Mouse (Mus musculus): Measurements from ENCODE around the gene Gpm6a. TPM values are rescaled to one million over a fixed set of nuclear protein-coding genes. Genes with fewer than 3 reads are reported as not detected.
"Not testable (repeated sequence)": the region's sequence is repeated elsewhere in the genome, so short reads cannot be mapped to it uniquely, and the experiment has no call there.

The Gpm6a gene
- total RNA-seq, 4 experiments from 2014 or later = 0.34 to 0.86 (median 0.56) TPM

DNA sequence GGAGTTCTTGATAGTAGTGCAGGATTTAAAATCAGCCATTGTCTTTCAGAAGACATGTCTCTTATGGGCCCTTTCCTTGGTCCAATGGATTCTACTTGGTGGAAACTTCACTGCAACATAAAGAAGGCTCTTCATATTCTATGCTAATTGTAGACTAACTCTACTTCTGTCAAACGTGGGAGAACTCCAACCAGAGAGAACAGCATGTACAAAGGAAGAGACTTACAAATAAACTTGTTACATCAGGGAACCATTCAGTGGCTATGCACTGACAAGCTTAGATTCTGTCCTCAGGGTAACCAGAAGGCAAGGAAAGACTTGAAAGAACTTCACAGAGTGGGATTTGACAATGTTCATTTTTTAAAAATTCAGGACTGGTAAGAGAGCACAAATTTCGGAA is 48.3 kb downstream of the Gpm6a start:
- DNase-seq (ENCODE audit: low spot score in 2 of 2) = no peak

DNA sequence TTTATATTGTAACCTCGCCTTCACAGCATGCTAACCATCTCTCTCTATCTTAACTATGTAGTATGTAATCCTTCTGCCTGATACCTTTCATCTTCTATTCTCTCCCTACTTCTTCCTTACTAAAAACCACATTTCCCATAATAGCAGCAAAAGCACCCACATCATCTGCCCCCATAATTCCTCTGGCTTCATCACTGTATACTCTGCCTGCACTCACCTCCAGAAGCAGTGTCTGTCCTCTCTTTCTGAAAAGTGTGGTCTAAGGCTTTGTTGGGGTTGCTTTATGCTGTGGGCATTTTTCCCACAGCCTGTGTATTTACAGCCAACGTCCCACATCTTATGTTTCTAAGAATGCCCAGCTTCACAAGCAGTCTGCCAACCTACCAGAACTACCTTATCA is 57.6 kb downstream of the Gpm6a start:
- DNase-seq (ENCODE audit: low spot score in 2 of 2) = no peak

- no peak for DNase-seq (ENCODE audit: low spot score in 2 of 2)
These were observed 62.4 kb downstream of the Gpm6a start for GRCm38 (mm10) chr8:55017071-55017470.

DNA sequence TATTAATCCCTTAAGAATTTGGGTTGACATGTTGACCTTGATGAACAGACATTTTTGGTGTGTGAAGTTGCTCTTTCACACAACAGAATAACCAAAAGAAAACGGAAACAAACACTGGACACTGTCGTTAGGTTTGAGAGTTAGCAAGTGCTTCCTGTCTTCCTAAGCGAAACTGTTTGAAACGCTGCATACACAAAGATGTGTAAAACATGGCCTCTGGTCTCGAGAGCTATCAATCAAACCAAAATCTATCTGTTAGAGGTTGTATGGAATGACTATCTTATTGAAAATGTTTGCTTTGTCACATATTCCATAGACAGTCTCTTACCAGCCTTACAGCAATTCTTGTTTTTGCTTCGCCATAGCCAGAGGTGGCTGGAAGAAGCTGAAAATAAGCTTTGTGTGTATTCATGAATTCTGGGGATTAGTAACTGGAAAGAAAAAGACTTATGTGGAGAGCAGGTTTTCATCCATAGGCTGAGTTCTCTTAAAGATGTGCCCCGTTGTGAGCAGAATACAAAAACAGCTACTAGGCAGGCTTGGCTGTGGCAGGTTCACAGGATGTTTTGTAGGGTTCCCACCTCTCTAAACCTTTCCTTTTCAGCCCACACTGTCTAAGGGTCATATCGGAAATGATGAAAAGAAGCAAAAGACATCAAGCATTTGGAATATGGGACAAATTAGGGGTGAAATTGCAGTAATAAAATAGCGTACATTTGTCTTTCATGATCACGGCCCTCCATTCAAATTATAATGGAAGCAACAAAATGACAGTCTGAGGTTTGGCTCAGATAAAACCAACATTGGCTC is 71.4 kb downstream of the Gpm6a start:
- DNase-seq (ENCODE audit: low spot score in 2 of 2) = no peak

DNA sequence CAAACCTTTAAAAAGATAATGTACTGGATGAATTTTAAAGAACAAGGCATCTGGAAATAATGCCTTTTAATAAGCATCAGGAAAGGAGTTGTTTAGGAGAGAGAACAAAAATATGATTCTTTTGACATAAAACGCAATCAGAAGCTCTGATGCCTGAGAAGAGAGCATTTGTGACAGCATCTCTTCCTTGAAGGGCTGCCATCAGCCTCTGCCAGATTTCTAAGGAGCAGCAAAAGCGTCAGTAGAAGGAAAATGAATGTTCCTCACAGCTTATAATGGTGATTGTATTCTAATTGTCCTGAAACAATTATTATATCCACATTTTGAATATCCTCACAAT is 72.0 kb downstream of the Gpm6a start:
- DNase-seq (ENCODE audit: low spot score in 2 of 2) = no peak

GRCm38 (mm10) chr8:55028371-55028770 is 73.7 kb downstream of the Gpm6a start:
- no peak for DNase-seq (ENCODE audit: low spot score in 2 of 2)

GRCm38 (mm10) chr8:55031099-55031498 is 76.5 kb downstream of the Gpm6a start:
- DNase-seq (ENCODE audit: low spot score in 2 of 2) = no peak

- DNase-seq (ENCODE audit: low spot score in 2 of 2) = no peak
These were observed 79.7 kb downstream of the Gpm6a start for GRCm38 (mm10) chr8:55034309-55034708.

DNA sequence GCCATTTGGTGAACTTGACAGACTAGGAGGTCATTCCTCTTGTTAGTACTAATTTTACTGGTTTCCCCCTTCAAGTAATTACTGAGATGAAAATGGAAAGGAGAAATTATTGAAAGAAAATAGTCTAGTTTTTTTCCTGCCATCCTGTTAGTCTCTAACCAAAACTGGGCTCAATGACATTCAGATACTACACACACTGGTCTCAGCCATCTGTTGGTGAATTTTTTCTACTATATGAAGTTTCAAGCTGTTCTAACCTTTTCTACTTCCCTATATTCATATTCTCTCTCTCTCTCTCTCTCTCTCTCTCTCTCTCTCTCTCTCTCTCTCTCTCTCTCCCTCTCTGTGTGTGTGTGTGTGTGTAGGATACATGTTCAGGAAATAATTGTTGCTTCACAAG is 80.8 kb downstream of the Gpm6a start:
- no peak for DNase-seq (ENCODE audit: low spot score in 2 of 2)

DNA sequence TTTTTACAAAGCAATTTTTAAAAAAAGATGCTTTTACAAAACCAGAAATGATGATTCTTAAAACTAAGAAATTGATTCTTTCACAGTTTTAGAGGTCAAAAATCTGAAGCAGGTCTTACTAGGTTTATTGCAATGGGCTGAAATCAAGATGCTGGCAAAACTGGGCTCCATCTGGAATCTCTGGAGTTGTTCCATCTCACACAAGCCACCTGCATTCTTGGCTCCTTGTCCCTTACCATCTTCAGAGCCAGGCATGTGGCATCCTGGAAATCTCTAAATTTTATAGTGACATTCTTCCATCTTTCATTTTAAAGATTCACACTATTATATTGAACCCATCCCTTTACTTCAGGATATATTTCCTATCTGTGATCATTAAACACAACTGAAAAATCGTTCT is 88.3 kb downstream of the Gpm6a start:
- no peak for DNase-seq (ENCODE audit: low spot score in 2 of 2)

- no peak for DNase-seq (ENCODE audit: low spot score in 2 of 2)
These were observed 93.8 kb downstream of the Gpm6a start for GRCm38 (mm10) chr8:55048396-55048795.

- DNase-seq (ENCODE audit: low spot score in 2 of 2) = no peak
These were observed 95.3 kb downstream of the Gpm6a start for GRCm38 (mm10) chr8:55049979-55050378.

DNA sequence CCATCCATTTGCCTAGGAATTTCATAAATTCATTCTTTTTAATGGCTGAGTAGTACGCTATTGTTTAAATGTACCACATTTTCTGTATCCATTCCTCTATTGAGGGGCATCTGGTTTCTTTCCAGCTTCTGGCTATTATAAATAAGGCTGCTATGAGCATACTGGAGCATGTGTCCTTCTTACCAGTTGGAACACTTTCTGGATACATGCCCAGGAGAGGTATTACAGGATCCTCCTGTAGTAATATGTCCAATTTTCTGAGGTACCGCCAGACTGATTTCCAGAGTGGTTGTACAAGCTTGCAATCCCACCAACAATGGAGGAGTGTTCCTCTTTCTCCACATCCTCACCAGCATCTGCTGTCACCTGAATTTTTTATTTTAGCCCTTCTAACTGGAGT is 114.2 kb downstream of the Gpm6a start:
- DNase-seq (ENCODE audit: low spot score in 2 of 2) = not testable (repeated sequence)

DNA sequence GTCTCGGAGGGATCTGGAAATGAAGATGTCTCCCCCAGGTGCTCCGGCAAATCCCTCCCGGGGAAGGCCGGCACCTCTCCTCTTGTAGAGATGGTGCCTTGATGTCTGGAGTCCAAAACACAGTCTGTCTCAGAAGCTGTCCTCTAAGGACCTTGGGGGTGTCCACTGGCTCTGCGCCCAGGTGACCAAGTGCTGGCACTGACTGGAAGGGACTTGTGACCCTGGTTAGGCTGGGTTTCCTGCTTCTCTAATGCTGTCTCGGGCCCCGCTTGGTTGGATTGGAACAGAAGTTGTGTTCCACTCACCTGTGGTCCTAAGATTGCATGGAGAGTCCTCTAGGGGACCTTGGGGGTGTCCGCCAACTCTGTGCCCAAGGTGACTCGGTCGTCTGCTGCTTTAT is 118.8 kb downstream of the Gpm6a start:
- DNase-seq (ENCODE audit: low spot score in 2 of 2) = no peak

GRCm38 (mm10) chr8:55102195-55102594 is 147.6 kb downstream of the Gpm6a start:
- no peak for DNase-seq (ENCODE audit: low spot score in 2 of 2)

DNA sequence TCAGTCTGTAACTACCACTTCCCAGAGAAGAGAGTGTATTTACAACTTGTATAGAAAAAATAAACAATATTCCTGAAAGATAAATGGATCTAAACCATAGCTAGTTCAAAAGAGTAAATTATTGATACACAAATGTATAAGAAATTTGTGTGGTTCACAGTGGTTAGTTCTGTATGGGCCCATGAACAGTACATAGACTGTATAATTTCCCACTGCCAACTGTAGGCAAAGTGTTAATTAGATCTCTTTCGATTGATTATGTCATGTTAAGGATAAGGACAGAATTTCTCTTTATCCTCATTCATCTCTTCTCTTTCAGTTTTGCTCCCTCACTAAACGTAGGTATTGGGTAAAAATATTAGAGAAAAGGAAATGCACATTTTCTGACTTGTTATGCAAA is 148.4 kb downstream of the Gpm6a start:
- DNase-seq (ENCODE audit: low spot score in 2 of 2) = no peak

DNA sequence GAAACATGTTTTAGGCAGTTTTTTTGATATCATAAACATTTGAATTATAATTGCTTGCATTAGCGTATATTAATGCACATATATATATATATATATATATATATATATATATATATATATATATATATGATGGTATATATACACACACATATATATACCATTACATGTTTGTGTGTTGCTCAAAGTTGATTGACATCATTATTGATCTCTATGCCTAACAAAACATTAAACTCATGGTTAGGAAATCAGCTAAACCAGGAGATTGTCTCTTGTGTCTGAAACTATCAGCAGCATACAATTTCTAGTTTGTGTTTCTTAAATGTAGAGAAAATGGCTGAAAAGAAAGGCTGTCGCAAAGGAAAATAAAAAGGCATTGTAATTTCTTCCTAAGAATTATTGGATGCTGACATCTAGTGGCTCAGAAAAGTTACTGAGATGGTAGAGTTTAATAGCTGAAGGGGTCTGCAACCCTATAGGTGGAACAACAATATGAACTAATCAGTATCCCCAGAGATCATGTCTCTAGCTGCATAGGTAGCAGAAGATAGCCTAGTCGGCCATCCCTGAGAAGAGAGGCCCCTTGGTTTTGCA is 149.3 kb downstream of the Gpm6a start:
- no peak for DNase-seq (ENCODE audit: low spot score in 2 of 2)

Other genes starting within 250 kb of the Gpm6a start
- gene Wdr17, start 67.7 kb upstream of the Gpm6a start, total RNA-seq (2022) = under 1 TPM in 1 of 4 experiments, not detected in 3; 0.07 TPM

Data from gastrocnemius, adult 8-10 months (tissue).